Mouse (Mus musculus): ENCODE results near the gene Sys1. TPM values are rescaled to one million over a fixed set of nuclear protein-coding genes. Genes with fewer than 3 reads are reported as not detected.

Sys1 gene
- total RNA-seq, 2 experiments from 2014 or later, result 43.5 to 44.6 TPM

GRCm38 (mm10) chr2:164452000-164452676 is 4.6 kb upstream of the Sys1 start:
- no peak for DNase-seq (ENCODE audit: low spot score in 2 of 2)

- DNase-seq (ENCODE audit: low spot score in 2 of 2), result no peak
These were observed 3.6 kb upstream of the Sys1 start for GRCm38 (mm10) chr2:164453047-164453757.

DNA sequence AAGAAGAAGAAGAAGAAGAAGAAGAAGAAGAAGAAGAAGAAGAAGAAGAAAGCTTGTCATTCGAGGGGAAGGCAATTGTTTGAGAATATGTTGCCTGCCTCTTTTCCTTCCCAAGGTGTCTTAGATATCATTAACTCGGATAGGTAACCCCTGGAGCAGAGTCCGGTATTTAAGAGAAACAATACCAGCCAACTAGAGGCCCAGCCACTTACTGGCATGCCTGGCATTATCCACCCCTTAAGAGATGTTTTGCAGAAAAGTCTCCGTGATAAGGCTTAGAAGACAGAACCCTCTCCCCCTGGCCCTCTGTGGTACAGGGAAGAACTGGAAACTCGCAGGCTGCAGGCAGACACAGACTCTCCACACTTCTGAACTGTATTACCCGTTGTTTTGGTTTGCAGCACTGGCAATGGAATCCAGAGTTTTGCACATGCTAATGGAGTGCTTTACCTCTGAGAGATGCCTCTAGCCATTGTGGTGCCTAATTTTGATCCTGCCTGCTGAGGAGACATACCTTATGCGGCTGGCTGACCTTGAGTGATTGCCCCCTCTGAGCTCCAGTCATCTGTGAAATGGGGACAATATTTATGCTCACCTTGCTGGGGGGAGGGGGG is 2.8 kb upstream of the Sys1 start:
- no peak for DNase-seq (ENCODE audit: low spot score in 2 of 2)

- DNase-seq (ENCODE audit: low spot score in 2 of 2), result peak; percentile 89 to 91
These were observed 1.9 kb upstream of the Sys1 start for GRCm38 (mm10) chr2:164454846-164455245.

DNA sequence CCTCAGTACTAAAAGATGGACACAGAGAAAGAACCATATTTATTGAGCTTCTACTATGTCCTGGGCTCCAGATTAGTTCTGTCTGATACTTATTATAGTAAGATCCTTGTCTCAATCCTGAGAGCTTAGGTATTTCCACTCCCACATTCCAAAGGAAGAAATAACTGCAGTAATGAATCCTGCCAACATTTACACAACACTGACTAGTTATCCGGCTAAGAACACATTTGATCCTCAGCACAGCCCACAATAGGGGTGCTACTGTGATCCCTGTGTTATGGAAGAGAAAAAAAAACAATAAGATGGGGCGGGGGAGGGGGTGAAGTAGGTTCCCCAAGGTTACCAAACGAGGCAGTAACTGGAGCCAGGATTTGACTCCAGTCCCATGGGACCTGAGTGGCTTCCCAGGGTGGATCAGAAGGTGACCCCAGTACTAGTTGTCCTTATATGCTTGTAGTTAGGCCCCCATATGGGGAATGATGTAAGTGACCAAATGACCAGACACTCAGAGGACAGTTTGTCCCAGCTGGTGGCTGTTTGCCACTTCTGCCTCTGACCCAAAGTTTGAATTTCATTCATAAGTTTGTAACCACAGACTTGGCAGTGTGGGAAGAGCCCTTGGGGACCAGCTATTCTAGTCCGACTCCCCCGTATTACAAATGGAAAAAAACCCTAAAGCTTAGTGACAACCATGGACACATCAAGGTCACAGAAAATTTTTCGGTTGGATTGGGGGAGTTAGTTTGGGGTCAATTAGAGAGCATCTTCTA is 1.2 kb upstream of the Sys1 start:
- no peak for DNase-seq (ENCODE audit: low spot score in 2 of 2)

- no peak for DNase-seq (ENCODE audit: low spot score in 2 of 2)
These were observed 351 bp upstream of the Sys1 start for GRCm38 (mm10) chr2:164456413-164456812.

GRCm38 (mm10) chr2:164457942-164458341 is 1.2 kb downstream of the Sys1 start:
- no peak for DNase-seq (ENCODE audit: low spot score in 2 of 2)

- DNase-seq (ENCODE audit: low spot score in 2 of 2), result no peak
These were observed 1.8 kb downstream of the Sys1 start for GRCm38 (mm10) chr2:164458535-164458934.

GRCm38 (mm10) chr2:164460745-164461551 is 4.2 kb downstream of the Sys1 start, which contains the start of gene Gm20458:
Gene Gm20458 (plus strand): TSS chr2:164460967.
- DNase-seq (ENCODE audit: low spot score in 2 of 2), result peak; percentile 97

GRCm38 (mm10) chr2:164465161-164465560 is 8.4 kb downstream of the Sys1 start:
- DNase-seq (ENCODE audit: low spot score in 2 of 2), result no peak

GRCm38 (mm10) chr2:164466787-164467186 is 10.0 kb downstream of the Sys1 start:
- DNase-seq (ENCODE audit: low spot score in 2 of 2), result no peak

GRCm38 (mm10) chr2:164470254-164470653 is 13.5 kb downstream of the Sys1 start:
- DNase-seq (ENCODE audit: low spot score in 2 of 2), result peak; percentile 35 to 59

- no peak for DNase-seq (ENCODE audit: low spot score in 2 of 2)
These were observed 16.9 kb downstream of the Sys1 start, which contains the start of gene Trp53tg5 for GRCm38 (mm10) chr2:164473624-164474023. Gene Trp53tg5 (minus strand): TSS chr2:164473724.

DNA sequence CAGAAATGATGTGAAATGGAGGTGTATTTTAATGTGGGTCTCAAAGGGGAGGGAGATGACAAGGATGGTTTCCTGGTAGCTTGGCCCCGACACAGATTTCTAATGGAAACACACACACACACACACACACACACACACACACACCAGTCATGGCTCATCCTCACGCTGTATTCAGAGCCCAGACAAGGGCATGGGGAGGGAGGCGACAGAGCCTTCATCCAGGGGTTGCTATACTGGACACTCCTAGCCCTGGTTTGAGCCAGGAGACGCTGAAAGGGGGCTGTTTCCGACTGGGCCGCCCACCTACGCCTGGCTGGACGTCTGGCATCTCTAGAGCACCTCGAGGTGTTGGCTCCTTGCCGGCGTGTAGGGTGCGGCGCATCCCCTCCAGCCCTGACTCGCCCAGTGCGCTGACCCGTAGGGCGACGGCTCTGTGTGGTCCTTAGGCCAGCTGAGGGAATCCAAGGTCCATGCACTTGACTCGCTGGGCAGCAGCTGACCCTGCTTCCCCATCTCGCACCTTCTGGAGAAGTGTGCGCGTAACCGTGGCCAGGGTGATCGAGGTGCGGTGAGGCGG is 29.0 kb downstream of the Sys1 start, which contains the start of gene Dbndd2:
TSS of gene Dbndd2 (plus strand) at position 426 of the 577 bp plus-strand sequence.
- DNase-seq (ENCODE audit: low spot score in 2 of 2), result peak in 1 of 2 experiments; percentile 25

GRCm38 (mm10) chr2:164486258-164487114 is 29.7 kb downstream of the Sys1 start:
- peak; percentile 77 to 90 for DNase-seq (ENCODE audit: low spot score in 2 of 2)

GRCm38 (mm10) chr2:164487115-164487527 is 30.4 kb downstream of the Sys1 start:
- DNase-seq (ENCODE audit: low spot score in 2 of 2), result peak in 1 of 2 experiments; percentile 18

DNA sequence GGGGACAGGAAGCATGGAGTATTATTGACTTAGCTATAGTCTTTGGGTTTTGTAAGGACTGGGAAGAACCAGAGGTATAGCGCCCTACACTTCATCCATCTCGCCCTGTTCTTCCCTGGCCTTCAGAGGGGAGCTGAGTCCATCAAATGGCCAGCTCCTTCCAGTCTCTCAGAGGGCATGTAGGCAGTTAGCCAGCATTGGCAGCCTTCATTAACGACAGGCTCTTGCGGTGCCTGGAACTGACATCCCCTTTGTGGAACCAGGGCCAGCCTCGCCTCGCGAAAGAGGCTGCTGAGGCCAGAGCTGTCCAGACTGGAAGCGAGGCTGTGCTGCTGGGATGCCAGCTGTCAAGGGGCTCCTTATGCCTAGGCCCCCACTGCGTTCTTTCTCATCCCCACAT is 31.0 kb downstream of the Sys1 start:
- DNase-seq (ENCODE audit: low spot score in 2 of 2), result peak; percentile 50 to 59

GRCm38 (mm10) chr2:164494126-164494525 is 37.4 kb downstream of the Sys1 start:
- no peak for DNase-seq (ENCODE audit: low spot score in 2 of 2)

GRCm38 (mm10) chr2:164496331-164496730 is 39.6 kb downstream of the Sys1 start:
- no peak for DNase-seq (ENCODE audit: low spot score in 2 of 2)
